ENCODE assay signal across 20 mouse cellular contexts in genomic region chr8:76912678-76913077, GRCm38 (mm10). TPM values are rescaled to one million over a fixed set of nuclear protein-coding genes. Genes with fewer than 3 reads are reported as not detected.
DNase-seq lines count a peak whose midpoint lies in the region; ATAC-seq lines count a peak whose summit lies in the region.
"Had no signal": no experiment of that assay in that cellular context is flagged by ENCODE, and none has a peak within 500 bp of the region (broad histone marks: within the 10 kb centered on the region; RNA-seq: fewer than 3 reads in every experiment).

No protein-coding gene starts in this region.

- no peak overlapping the region for H3K9ac ChIP-seq in intestine, embryonic 16.5 days (ENCODE audit: low read depth, low read length)
- H3K9ac ChIP-seq in liver, embryonic 16.5 days (ENCODE audit: low read depth, low read length), result no peak overlapping the region
- H3K9ac ChIP-seq in midbrain, embryonic 15.5 days, result no peak overlapping the region
- H3K9ac ChIP-seq: embryonic facial prominence, embryonic 15.5 days; lung, embryonic 14.5 days; midbrain, embryonic 12.5 days; neural tube, embryonic 15.5 days had no signal

- H3K36me3 ChIP-seq in intestine, embryonic 16.5 days (ENCODE audit: control insufficient read depth, insufficient read depth, low read length), result no peaks in the 10 kb centered on the region
- H3K36me3 ChIP-seq in liver, embryonic 16.5 days (ENCODE audit: control insufficient read depth, insufficient read depth), result no peaks in the 10 kb centered on the region
- H3K36me3 ChIP-seq in midbrain, embryonic 15.5 days (replicated peaks), result no peaks in the 10 kb centered on the region
- H3K36me3 ChIP-seq: embryonic facial prominence, embryonic 15.5 days; forebrain, embryonic 10.5 days; limb, embryonic 10.5 days; midbrain, embryonic 12.5 days had no signal

- H3K27me3 ChIP-seq in intestine, embryonic 16.5 days (replicated peaks; ENCODE audit: control insufficient read depth, insufficient read depth, low read length), result no peaks in the 10 kb centered on the region
- no peaks in the 10 kb centered on the region for H3K27me3 ChIP-seq in liver, embryonic 16.5 days (ENCODE audit: control insufficient read depth, insufficient read depth, low read depth, low read length)
- no peaks in the 10 kb centered on the region for H3K27me3 ChIP-seq in midbrain, embryonic 15.5 days (replicated peaks)
- H3K27me3 ChIP-seq: embryonic facial prominence, embryonic 15.5 days; midbrain, embryonic 12.5 days; neural tube, embryonic 15.5 days had no signal

- intact Hi-C loops in left cerebral cortex, postnatal 4 days (cut with DNase I), result no loop called here

- ATAC-seq in intestine, embryonic 16.5 days, result peak; percentile 97
- ATAC-seq in liver, embryonic 16.5 days (ENCODE audit: low read depth), result peak; percentile 92
- no peak for ATAC-seq in midbrain, embryonic 15.5 days (replicated peaks)
- ATAC-seq: hindbrain, embryonic 16.5 days had no signal

- no peaks in the 10 kb centered on the region for H3K9me3 ChIP-seq in intestine, embryonic 16.5 days (ENCODE audit: control insufficient read depth, low read length)
- H3K9me3 ChIP-seq in liver, embryonic 16.5 days (replicated peaks; ENCODE audit: control insufficient read depth, low read length), result no peaks in the 10 kb centered on the region
- H3K9me3 ChIP-seq in midbrain, embryonic 15.5 days, result no peaks in the 10 kb centered on the region
- H3K9me3 ChIP-seq: embryonic facial prominence, embryonic 15.5 days; forebrain, embryonic 10.5 days; limb, embryonic 10.5 days; midbrain, embryonic 12.5 days; neural tube, embryonic 15.5 days had no signal

- H3K4me2 ChIP-seq in intestine, embryonic 16.5 days (ENCODE audit: low read depth, low read length), result peak overlapping the region; percentile 20; the same call in 1 of the 2 replicates
- H3K4me2 ChIP-seq in liver, embryonic 16.5 days (ENCODE audit: low read depth, low read length), result peak overlapping the region; percentile 30; the same call in 1 of the 2 replicates
- H3K4me2 ChIP-seq in midbrain, embryonic 15.5 days, result no peak overlapping the region
- H3K4me2 ChIP-seq: embryonic facial prominence, embryonic 15.5 days; lung, embryonic 14.5 days; midbrain, embryonic 12.5 days; neural tube, embryonic 15.5 days had no signal

- H3K4me3 ChIP-seq in intestine, embryonic 16.5 days (ENCODE audit: low read length), result no peak overlapping the region
- no peak overlapping the region for H3K4me3 ChIP-seq in liver, embryonic 16.5 days (ENCODE audit: low read depth, low read length)
- no peak overlapping the region for H3K4me3 ChIP-seq in midbrain, embryonic 15.5 days
- H3K4me3 ChIP-seq: embryonic facial prominence, embryonic 15.5 days; forebrain, embryonic 10.5 days; gastrocnemius, adult 2 months; limb, embryonic 10.5 days; midbrain, embryonic 12.5 days; neural tube, embryonic 15.5 days had no signal

- peaks cover 3% of the 10 kb centered on the region; the same call in 1 of the 2 replicates for H3K4me1 ChIP-seq in intestine, embryonic 16.5 days (ENCODE audit: control insufficient read depth, insufficient read depth, low read length)
- H3K4me1 ChIP-seq in liver, embryonic 16.5 days (ENCODE audit: control insufficient read depth, low read depth, low read length), result no peaks in the 10 kb centered on the region
- H3K4me1 ChIP-seq in midbrain, embryonic 15.5 days, result no peaks in the 10 kb centered on the region
- H3K4me1 ChIP-seq: embryonic facial prominence, embryonic 15.5 days; forebrain, embryonic 10.5 days; limb, embryonic 10.5 days; midbrain, embryonic 12.5 days; neural tube, embryonic 15.5 days had no signal

- peak overlapping the region; percentile 75 for H3K27ac ChIP-seq in intestine, embryonic 16.5 days (ENCODE audit: low read length)
- peak overlapping the region; percentile 33 for H3K27ac ChIP-seq in liver, embryonic 16.5 days (ENCODE audit: low read length)
- H3K27ac ChIP-seq in midbrain, embryonic 15.5 days, result no peak overlapping the region
- H3K27ac ChIP-seq: embryonic facial prominence, embryonic 15.5 days; forebrain, embryonic 10.5 days; gastrocnemius, adult 2 months; limb, embryonic 10.5 days; macrophage; midbrain, embryonic 12.5 days; neural tube, embryonic 15.5 days had no signal

- DNase-seq in kidney, postnatal 14 days, result peak; percentile 14
- DNase-seq in kidney, postnatal 4 days, result no peak
- no peak for DNase-seq in spleen, postnatal 36 days (ENCODE audit: low spot score in 2 of 2)
- DNase-seq in left cerebral cortex, postnatal 4 days, result no peak
- DNase-seq: cerebellum, postnatal 10 days; embryo, embryonic 11 days; gastrocnemius, adult 2 months; heart, postnatal 4 days; lung, embryonic 14.5 days; thymus, postnatal 25 days had no signal

- 58% methylated on average over 3 of the region's 3 CpGs for WGBS in intestine, embryonic 16.5 days
- 44% methylated on average over 3 of the region's 3 CpGs for WGBS in liver, embryonic 16.5 days (ENCODE audit: insufficient replicate concordance)
- WGBS in midbrain, embryonic 15.5 days, result 95% methylated on average over 3 of the region's 3 CpGs

RNA-seq across cellular contexts. Expression of gene Nr3c2, which starts 13.4 kb away (rescaled TPM):
- polyA plus RNA-seq in intestine, embryonic 16.5 days (2015; fragmentation: Nextera tagmentation; extraction: Ambion mirVana), result 4.0 and 4.4 TPM in 2 replicates
- polyA plus RNA-seq in liver, embryonic 16.5 days (2015; fragmentation: Nextera tagmentation; extraction: Ambion mirVana), result 1.3 and 2.1 TPM in 2 replicates
- 3.9 and 4.4 TPM in 2 replicates for polyA plus RNA-seq in midbrain, embryonic 15.5 days (2015; fragmentation: Nextera tagmentation; extraction: Ambion mirVana)
- total RNA-seq in left cerebral cortex, postnatal 4 days (2021), result 10 to 100 TPM; 16.9 to 24.3 TPM
